23 mouse cellular contexts compared by ENCODE assay signal in genomic region chr2:117322399-117322798, GRCm38 (mm10). TPM values are rescaled to one million over a fixed set of nuclear protein-coding genes. Genes with fewer than 3 reads are reported as not detected.
A peak's percentile ranks its signal among the peaks of the same experiment; 100 is the strongest.
DNase-seq lines count a peak whose midpoint lies in the region.
"Had no signal": no experiment of that assay in that cellular context is flagged by ENCODE, and none has a peak within 500 bp of the region (broad histone marks: within the 10 kb centered on the region; RNA-seq: fewer than 3 reads in every experiment).

No protein-coding gene starts in this region.

- H3K36me3 ChIP-seq in heart, embryonic 10.5 days: no peaks in the 10 kb centered on the region
- H3K36me3 ChIP-seq: embryonic facial prominence, embryonic 10.5 days; embryonic facial prominence, embryonic 13.5 days; forebrain, embryonic 12.5 days; forebrain, embryonic 15.5 days; heart, embryonic 13.5 days; hindbrain, embryonic 13.5 days had no signal

- no peak overlapping the region for H3K27ac ChIP-seq in heart, embryonic 10.5 days
- H3K27ac ChIP-seq: embryonic facial prominence, embryonic 10.5 days; embryonic facial prominence, embryonic 13.5 days; forebrain, embryonic 12.5 days; forebrain, embryonic 15.5 days; heart, embryonic 13.5 days; hindbrain, embryonic 13.5 days had no signal

- 84% methylated on average over 8 of the region's 8 CpGs for WGBS in heart, embryonic 10.5 days

- H3K4me1 ChIP-seq in heart, embryonic 10.5 days: no peaks in the 10 kb centered on the region
- H3K4me1 ChIP-seq: embryonic facial prominence, embryonic 10.5 days; embryonic facial prominence, embryonic 13.5 days; forebrain, embryonic 12.5 days; forebrain, embryonic 15.5 days; heart, embryonic 13.5 days; hindbrain, embryonic 13.5 days had no signal

- H3K9me3 ChIP-seq in heart, embryonic 10.5 days: no peaks in the 10 kb centered on the region
- H3K9me3 ChIP-seq: embryonic facial prominence, embryonic 10.5 days; forebrain, embryonic 12.5 days; forebrain, embryonic 15.5 days; heart, embryonic 13.5 days; hindbrain, embryonic 13.5 days had no signal

- H3K4me3 ChIP-seq in heart, embryonic 10.5 days: no peak overlapping the region
- H3K4me3 ChIP-seq: embryonic facial prominence, embryonic 10.5 days; embryonic facial prominence, embryonic 13.5 days; erythroblast, embryonic 14.5 days; forebrain, embryonic 12.5 days; forebrain, embryonic 15.5 days; heart, embryonic 13.5 days; hindbrain, embryonic 13.5 days had no signal

- peak; percentile 52 for DNase-seq in heart, embryonic 10.5 days (ENCODE audit: low spot score)
- no peak for DNase-seq in heart, postnatal 10 days
- DNase-seq in CD4-positive, CD25-positive, alpha-beta regulatory T cell, adult 2 months (ENCODE audit: low read depth, low spot score): peak; percentile 60
- DNase-seq in induced T-regulatory cell, adult 2 months (ENCODE audit: low read depth): peak; percentile 45
- DNase-seq in thymus, postnatal 14 days: no peak
- DNase-seq in lung, adult 18-20 months: no peak
- DNase-seq: adrenal gland, adult 8-10 months; adrenal gland, postnatal 36 days; cerebellum, adult 11 months; cerebellum, adult 8-10 months; cerebellum, postnatal 10 days; cerebellum, postnatal 36 days; embryo, embryonic 11 days; gastrocnemius, postnatal 25 days; heart, adult 18-20 months had no signal

- intact Hi-C loops in heart, postnatal 10 days (cut with DNase I): no loop called here

- H3K27me3 ChIP-seq in heart, embryonic 10.5 days (ENCODE audit: insufficient read depth, poor library complexity, severe bottlenecking): no peaks in the 10 kb centered on the region
- H3K27me3 ChIP-seq: embryonic facial prominence, embryonic 13.5 days; forebrain, embryonic 12.5 days; forebrain, embryonic 15.5 days; heart, embryonic 13.5 days; hindbrain, embryonic 13.5 days had no signal

RNA-seq across cellular contexts. Expression of gene Rasgrp1, which starts 20.4 kb away (rescaled TPM):
- polyA plus RNA-seq in heart, embryonic 10.5 days (2016; fragmentation: Nextera tagmentation; extraction: Ambion mirVana): 0.25 and 0.46 TPM in 2 replicates
- total RNA-seq in heart, postnatal 10 days (2021): 1 to 10 TPM in 1 of 2 experiments, under 1 TPM in 1; 0.57 to 1.1 TPM
- total RNA-seq: MEL had no signal
- polyA plus RNA-seq: erythroblast, embryonic 14.5 days had no signal

Comparison
In these comparisons a context has a peak if more than half of its experiments do, and no peak if none do; other contexts are left out.
1. DNase-seq: peak in heart, embryonic 10.5 days (single experiment), CD4-positive, CD25-positive, alpha-beta regulatory T cell, adult 2 months (single experiment) and induced T-regulatory cell, adult 2 months (single experiment); none in heart, postnatal 10 days (0 of 2), thymus, postnatal 14 days (single experiment) and lung, adult 18-20 months (0 of 2).